Mouse (Mus musculus): ENCODE measurements at regions not wholly inside any gene's neighbourhood (a gene's known extent, or its start where the extent isn't known, plus 50 kb on each side); places are given as distances from the start of the nearest gene placed in this dataset.
A peak's percentile ranks its signal among the peaks of the same experiment; 100 is the strongest.

DNA sequence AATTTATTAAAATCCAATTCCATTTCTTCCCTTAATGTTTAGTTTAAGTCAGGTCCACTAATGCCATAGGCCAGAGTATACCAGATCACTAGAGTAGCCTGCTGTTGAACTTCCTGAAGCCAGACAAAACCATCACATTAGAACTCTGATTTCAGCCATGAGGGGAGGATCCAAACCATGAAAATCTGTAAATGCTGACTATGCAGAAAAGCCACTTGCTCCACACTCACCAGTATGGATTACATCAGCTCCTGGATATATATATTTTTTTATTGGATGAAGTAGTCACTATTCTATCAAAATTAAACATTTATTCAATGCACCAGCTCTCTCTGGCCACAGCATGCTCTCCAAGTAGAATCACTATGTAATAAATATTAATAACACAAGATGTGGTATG is 202.8 kb upstream of the Nrp1 start:
- DNase-seq (ENCODE audit: low spot score): no peak

DNA sequence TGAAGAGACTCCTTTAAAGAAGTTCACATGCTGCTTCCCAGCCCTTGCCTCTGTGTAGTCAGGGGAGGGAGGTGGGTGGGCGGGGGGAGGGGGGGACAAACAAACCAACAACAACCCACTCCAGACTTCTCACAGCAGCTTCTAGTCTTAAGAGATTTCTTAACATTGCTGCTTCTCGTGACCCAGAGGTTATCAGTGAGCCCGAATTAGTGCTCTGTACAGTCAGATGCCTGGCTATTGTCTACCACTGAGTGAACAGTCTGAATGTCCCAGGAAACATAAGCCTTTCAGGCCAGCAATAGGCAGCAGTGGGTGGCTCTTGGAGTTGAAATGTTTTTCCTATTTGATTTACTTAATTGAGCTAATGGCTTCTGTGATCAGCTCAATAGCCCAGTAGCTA is 202.2 kb upstream of the Nrp1 start:
- DNase-seq (ENCODE audit: low spot score): peak; percentile 53

DNA sequence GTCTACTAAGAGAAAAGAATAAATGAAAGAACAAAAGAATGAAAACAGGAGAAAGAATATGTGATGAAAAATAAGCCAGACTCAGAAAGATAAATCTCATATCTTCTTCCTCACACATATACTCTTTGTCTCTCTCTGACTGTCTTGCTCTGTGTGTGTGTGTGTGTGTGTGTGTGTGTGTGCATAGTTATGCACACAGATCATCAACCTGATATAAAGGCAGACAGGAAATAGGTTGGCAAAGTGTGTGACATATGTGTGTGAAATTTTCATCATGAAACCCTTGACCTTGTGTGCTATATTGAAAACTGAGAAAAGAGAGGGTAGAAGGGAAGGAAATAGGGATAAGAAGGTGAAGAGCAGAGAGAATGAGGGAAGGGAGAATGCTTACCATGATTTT is 195.5 kb upstream of the Nrp1 start:
- no peak for DNase-seq (ENCODE audit: low spot score)

DNA sequence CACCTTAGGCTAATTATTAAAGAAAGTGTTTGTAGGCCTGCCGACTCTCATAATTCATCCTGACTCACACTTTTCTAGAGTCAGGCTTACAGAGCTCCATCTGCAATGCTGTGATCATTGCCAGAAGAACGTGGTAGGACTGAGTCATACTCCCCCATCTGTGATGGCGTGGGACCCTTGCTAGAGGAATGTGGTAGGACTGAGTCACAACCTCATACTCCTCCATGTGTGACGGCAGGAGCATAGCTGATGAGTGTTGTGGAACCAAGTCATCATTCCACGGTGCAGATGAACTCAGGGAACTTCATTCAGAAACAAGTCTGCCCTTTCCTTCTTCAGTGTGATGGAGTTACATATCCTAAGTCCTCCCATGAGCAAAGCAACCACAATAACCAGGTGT is 193.4 kb upstream of the Nrp1 start:
- DNase-seq (ENCODE audit: low spot score): no peak

DNA sequence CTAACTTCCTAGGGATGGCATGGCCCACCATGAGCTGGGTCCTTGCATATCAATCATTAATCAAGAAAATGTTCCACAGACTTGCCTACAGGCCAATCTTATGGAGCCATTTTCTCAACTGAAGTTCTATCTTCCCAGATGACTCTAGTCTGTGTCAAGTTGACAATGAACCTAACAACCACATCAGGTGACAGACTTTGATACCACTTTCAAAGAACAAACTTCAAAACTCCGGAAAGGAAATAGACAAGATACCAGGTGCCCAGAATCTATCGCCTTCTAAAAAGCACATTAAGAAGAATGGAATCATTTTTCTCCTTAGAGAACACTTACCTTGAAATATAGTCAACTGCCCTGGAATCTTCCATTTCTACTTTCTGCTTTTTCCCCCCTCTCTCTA is 192.8 kb upstream of the Nrp1 start:
- no peak for DNase-seq (ENCODE audit: low spot score)

DNA sequence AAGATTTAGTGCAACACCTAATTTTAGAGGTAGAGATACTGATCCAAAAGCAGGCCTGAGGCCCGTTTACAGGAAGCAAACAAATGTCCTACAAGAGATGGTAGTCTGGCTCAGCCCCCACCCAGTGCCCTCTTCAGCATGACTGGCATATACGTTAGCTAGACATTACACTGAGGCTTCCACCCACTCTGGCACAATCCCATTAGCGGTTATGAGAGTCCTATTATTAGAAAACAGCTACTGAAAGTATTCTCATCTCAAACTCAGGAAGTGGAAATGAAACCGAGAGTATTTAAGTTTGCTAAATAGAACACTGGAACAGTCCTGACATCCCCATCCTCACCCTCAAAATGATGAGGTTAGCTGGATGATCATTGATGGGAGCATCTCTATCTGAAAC is 192.3 kb upstream of the Nrp1 start:
- DNase-seq (ENCODE audit: low spot score): no peak

DNA sequence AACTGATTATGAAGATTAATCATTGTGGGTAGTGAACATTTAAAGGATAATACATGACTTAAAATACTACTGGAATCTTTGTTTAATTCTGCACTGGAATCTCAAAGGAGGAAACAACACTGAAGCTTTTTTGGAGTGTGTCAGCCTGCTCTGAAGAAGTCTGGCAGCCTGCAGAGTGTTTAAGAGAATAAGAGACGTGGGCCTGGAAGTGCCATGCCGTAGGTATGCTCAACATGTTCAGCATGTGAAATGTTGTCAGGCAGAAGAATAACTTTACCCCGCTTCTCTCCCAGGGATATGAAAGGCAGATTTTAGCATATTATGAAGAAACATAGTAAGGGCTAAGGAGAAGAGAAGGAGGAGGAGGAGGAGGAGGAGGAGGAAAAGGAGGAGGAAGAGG is 189.6 kb upstream of the Nrp1 start:
- no peak for DNase-seq (ENCODE audit: low spot score)

DNA sequence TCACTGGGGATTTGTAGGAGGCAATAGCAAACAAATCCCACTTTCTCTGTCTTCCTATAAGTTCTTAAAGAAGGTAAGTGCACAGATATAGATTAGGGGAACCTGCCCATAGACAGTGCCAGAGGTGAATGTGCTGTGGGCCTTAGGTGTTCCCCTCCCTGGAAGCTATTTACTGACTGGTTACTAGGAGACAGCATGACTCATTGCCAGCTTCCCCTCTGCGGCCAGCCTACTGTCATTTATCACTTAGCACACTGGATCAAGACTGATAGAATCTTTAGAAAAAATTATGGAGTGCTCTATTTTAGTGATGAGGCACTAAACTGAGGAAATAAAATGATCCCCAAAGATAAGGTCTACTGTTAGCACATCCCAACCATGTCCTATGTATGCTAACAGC is 187.3 kb upstream of the Nrp1 start:
- DNase-seq (ENCODE audit: low spot score): no peak

DNA sequence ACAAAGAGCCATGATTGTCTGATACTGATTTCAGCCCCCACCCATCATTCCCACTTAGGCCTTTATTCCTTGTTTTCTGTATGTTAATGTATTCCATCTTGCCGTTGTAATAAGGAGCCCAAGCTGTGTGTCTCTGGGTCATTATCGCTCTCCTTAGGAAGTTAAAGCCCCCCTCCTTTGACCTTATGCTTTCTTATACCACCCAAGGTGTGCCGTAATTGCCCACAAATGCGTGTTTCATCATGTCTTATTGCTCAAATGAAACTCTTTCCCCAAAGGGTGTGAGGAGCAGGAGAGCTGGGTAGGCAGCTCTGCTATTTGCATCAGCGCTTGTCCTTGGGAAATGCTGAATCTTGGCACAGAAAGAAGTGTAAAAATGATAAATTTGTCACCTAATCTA is 178.2 kb upstream of the Nrp1 start:
- no peak for DNase-seq (ENCODE audit: low spot score)

DNA sequence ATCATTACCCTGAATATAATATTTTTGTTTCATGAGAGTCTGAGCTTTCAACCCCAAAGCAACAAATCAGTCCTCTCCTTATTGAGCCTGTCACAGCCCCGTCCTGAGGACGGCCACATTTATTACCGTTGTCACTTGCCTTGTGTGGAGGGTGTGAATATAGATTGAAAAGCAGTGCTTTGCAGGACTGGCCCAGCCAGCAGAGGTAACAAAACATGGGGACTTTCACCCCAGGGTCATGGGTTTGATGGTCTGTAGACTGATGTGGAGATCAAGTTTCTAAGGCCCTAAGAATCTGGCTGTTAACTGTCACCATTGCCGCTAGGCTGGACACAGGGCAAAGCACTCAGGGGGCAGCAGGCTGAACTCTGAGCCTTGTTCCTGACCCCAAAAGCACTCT is 175.3 kb upstream of the Nrp1 start:
- no peak for DNase-seq (ENCODE audit: low spot score)

DNA sequence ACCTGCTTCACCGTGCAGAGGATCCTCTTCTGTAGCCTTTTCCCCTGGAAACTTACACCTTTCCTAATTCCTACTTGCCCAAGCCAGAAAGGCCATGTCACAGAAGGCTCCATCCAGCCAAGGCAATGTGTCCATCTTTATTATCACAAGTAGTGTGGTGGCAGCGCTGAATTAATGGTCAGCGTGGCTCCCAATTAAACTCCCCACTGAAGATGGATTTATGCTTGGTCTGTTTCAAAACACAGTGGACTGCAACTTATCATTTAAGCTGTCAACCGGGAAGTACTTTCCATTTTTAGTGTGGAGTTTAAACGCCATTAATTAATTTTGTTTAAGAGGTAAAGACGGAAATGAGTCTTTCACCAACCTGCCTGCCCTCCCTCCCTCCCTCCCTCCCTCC is 170.1 kb upstream of the Nrp1 start:
- DNase-seq (ENCODE audit: low spot score): no peak

DNA sequence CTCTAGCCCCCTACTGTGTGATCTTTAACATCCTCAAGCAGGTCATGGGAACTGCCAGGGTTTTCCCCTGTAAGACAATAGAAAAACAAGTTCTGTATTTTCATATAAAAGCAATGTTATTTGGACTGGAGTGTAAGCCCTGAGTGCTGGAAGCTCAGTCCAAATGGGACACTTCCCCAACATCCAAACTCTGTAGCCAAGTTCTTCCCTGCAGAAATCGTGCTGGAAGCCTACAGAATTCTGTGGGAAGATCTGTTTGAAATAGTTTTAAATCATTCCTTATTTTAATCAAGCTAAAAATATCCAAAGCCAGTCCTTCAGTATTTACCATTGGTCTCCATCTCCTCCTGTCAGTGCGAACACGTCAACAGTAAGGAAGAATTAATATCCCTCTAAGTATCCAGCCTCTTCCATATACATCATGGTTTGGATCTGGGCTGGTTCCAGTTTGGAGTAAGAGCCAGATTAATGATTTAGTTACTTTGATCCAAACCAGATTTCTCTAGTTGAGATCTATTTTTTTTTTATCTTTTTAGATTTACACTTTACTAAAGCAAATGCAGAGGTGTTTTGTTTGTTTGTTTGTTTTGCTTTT is 165.0 kb upstream of the Nrp1 start:
- no peak for DNase-seq (ENCODE audit: low spot score)

DNA sequence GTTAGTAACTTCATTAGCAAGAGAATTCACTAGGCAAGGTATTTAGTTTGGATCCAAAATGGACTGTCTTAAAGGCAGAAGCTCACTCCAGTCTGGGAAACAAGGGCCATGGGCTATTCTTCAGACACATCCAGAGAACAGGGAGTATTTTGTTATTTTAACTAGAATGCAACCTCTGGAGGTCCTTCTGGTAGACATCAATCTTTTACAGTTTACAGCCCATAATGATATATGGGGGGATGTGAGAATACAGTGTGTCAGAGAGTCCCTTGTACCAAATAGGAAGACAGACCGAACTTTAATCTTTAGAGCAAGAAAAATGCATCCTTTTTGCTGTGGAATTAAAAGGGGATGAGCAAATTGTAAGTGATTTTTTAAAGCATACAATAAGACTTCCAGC is 157.6 kb upstream of the Nrp1 start:
- DNase-seq (ENCODE audit: low spot score): no peak

DNA sequence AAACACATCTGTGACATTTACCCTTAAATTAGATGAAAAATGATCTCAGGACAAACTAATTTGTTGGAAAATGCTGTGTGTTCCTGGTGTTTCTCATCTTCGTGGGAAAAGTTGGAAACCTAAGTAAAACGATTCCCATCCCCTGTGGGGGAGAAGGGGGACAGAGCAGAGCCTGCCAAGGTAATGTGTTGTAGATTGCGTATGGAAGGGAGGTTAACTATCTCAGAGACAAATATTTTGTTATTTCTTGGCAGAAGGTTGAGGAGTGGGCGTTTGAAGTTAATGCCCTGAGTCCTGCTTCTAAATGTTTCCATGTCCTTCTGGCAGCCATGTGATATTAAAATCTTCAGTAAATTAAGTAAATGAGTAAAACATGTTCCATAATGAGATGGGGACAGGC is 156.8 kb upstream of the Nrp1 start:
- DNase-seq (ENCODE audit: low spot score): no peak

DNA sequence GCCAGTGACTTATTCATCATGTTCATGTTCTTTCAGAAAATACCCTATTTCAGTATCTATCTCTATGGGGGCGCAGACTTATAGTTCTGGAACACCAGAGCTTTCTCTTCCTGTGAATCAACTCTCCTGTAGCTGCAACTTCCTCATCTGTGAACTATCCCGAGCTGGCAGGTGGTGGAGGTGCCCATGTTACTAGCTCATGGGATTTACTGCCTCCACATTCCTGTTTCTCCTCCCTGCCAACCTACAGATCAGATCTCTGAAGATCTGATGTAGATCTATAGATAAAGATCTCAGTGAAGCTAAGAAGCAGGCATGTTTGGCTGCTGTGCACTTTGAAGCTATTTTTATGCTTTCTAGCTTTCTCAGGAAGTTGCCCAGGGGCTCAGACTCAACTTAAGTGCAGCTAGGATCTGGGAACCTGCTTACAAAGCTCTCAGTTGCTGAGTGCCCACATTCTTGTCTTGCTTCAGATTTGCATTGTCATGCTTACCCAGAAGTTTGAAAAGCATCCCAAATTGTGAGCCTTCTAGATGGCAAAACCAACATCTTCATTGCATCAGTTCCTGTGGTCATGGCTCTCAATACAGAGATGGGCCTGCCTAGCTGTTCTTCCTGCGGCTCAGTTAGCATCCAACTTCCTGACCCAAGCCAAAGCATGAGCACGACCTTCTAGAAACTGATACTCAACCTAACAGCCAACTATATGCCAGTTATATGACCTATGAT is 156.1 kb upstream of the Nrp1 start:
- DNase-seq (ENCODE audit: low spot score): no peak

DNA sequence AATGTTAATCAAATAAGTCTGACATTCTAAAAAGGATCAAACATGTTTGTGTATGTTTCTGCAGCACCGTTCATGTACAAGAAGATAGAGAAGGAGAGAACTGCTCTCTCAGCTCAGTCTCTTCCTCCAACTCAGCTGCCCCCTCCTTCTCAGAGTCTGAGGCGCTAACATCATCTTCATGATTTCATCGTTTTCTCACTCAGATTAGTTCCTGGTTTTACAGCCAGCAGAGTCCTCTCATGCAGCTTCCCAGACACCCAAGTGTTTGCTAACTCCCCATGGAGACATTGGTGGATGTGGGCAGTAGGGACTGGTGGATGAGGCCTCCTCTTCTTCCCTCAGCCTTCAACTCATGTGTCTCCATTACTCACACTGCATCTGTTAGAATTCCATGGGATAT is 153.6 kb upstream of the Nrp1 start:
- DNase-seq (ENCODE audit: low spot score): no peak

DNA sequence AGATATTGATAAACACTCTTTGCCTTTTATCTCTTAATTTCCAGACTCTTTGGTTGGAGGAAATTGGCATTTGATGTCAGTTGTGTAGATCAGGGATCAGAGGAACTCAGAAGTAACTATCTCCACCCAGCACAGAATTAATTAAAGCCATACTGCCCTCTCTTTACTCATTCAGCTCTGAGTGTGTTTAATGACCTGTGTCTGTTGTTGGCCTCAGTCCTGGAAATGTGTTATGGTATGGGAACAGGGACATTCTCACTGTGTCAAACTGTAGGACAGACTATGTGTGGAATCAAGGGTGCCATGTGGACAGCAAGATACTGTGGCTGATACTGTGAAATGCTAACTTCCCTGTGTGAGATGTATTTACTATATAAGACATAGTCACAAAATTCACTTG is 151.3 kb upstream of the Nrp1 start:
- no peak for DNase-seq (ENCODE audit: low spot score)

DNA sequence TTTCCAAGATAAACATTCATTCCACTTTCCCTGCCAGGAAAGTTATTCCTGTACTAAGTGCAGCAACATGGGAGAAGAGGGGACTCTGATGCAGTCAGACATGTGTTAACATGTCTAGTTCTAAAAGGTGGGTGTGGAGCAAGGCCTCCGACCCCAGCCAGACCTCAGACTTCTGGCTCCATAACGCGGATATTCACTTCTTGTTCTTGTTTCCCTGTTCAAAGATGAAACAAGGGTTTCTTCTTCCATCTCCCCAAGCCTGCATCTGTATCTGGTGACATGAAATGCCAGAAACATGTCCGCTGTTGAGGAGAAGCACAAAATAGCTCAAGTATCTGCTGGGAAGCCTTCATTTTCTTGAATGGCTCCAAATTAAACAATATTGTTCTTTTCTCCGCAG is 147.6 kb upstream of the Nrp1 start:
- no peak for DNase-seq (ENCODE audit: low spot score)

DNA sequence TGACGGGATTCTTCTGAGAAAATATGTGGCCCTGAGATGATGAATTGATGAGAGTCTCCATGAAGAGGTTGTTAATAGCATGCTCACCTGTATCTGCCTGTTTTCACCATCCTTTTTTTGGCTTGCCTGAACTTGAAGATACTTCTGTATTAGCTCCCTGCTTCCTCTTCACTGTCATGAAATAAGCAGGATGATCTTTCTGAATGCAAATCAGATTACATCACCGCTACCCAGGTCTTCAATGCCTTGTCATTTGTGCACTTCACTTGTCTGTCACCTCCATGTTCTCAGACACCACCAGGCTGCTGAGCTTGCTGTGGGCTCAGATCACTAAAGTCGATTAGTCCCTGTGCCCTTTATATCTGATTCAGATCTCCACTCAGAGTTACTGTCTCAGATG is 146.2 kb upstream of the Nrp1 start:
- DNase-seq (ENCODE audit: low spot score): no peak

DNA sequence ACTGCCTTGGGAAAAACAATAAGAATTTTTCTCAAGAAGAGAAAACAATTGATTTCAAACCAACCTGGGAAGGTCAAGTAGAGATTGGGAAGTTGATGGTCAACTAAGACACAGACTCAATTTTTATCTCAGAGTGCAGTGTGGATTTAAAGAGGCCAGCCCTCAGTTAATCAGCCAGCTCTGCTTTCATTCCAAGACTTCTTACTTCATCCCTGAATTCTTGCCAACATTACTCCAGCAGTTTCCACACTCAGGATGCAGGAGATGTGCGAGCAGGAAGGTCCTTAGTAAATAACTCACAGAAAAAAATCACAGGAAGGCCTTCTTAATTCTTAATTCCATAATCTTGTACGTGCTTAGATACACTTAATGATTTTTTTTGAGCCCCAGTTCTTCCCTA is 144.1 kb upstream of the Nrp1 start:
- DNase-seq (ENCODE audit: low spot score): no peak

DNA sequence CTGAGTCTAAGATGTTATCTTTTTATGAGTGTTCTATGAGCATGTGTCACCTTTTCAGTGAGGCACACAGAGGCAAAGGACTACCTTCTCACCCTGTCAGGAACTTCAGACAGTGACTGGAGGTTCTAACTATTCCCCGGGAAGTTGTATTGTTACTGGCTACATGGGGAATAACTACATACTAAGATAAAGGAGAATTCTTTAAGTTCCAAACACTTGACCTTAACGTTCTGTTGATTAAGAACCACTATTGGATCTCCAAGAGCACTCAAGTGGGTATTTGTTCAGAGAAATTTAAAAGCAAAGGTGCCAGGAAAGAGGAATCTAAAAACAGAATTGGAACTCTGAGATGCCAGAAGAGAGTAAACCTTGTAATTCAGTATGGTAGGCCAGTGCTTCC is 139.5 kb upstream of the Nrp1 start:
- no peak for DNase-seq (ENCODE audit: low spot score)

DNA sequence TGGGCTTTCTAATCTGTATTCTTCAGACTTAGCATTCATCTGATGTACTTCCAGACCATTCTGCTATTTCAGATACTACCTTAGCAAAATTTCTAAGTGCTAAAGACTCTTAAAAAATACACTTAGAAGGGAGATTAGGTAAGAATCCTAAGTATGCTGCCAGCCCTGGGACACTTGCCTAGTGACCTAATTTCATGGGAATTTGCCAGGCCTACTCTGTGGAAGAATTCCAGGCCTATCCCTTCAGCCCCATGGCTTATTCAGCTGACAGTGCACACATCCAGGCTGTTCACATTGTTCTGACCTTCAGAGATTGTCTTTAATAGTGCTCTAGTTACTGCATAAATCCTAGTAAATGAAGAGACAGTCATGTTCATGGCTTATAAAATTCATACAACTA is 138.9 kb upstream of the Nrp1 start:
- no peak for DNase-seq (ENCODE audit: low spot score)

DNA sequence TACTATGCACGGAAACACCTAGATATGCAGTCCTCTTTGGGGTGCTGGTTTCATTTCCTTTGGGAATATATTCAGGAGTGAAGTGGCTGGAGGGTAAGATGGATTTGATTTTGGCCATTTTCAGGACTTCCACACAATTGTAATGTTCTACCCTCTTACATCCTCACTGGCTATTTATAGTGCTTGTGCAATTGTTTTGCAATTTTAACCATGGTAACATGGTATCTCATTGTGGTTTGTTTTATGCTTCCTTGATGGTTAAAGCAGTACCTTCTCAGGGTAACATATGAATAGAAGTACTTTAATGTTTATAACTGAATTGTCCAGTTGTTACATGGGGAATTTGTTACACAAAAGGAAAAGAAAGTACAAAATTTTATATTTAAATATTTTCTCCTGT is 135.3 kb upstream of the Nrp1 start:
- DNase-seq (ENCODE audit: low spot score): no peak

DNA sequence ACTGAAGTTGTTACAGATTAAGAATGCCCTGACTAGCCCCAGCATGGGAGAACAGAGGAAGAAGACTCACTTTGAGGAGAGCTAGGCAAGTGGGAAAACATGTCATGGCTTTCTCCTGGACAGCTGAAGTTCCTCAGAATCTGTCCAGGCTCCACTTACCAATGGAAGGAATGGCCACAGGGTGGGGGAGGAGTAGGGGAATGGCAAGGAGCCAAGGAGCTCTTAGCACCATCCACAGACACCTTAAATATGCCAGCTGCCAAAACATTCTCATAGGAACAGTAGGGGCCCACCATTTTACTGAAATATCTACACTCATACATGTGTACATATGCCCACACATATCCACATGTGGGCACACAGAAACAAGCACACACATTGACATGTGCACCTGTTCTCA is 134.9 kb upstream of the Nrp1 start:
- DNase-seq (ENCODE audit: low spot score): no peak

DNA sequence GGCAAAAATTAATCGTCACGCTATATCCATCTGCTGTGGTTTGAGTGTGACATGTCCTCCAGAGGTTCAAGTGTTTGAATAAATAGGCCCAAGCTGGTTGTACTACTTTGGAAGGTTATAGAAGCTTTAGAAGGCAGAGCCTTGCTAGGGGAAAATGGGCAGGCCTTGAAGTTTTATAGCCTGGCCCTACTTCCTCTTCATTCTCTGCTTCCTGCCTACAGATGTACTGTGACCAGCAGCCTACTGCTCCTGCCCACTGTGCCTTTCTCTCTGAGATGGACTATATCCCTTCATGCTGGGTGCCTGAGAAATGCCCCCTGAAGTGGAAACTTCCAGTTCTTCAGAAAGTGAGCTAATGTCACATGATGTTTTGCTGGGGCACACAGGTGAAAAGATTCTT is 133.3 kb upstream of the Nrp1 start:
- no peak for DNase-seq (ENCODE audit: low spot score)

Data from retina, embryonic 14.5 days (tissue).